Mouse (Mus musculus) monocyte, adult 2 months (primary cell): ENCODE measurements around the gene Entpd3.

Source experiments
- DNase-seq, 2 experiments: peaks; one replicate each; pipeline ENCODE4 v3.0.0; 2022; ENCODE audit warnings: low spot score in 2 of 2, low read depth in 1 of 2

The Entpd3 gene

GRCm38 (mm10) chr9:120539662-120540251, at the start of gene Entpd3:
Gene Entpd3, plus strand, starts transcription at chr9:120539818.
- no peak for DNase-seq

- DNase-seq, result no peak
Observed at GRCm38 (mm10) chr9:120491509-120491908, 48.1 kb upstream of the Entpd3 start.

GRCm38 (mm10) chr9:120492010-120492399, 47.6 kb upstream of the Entpd3 start, which contains the start of gene Eif1b:
Gene Eif1b, plus strand, starts transcription at chr9:120492232.
- no peak for DNase-seq

DNA sequence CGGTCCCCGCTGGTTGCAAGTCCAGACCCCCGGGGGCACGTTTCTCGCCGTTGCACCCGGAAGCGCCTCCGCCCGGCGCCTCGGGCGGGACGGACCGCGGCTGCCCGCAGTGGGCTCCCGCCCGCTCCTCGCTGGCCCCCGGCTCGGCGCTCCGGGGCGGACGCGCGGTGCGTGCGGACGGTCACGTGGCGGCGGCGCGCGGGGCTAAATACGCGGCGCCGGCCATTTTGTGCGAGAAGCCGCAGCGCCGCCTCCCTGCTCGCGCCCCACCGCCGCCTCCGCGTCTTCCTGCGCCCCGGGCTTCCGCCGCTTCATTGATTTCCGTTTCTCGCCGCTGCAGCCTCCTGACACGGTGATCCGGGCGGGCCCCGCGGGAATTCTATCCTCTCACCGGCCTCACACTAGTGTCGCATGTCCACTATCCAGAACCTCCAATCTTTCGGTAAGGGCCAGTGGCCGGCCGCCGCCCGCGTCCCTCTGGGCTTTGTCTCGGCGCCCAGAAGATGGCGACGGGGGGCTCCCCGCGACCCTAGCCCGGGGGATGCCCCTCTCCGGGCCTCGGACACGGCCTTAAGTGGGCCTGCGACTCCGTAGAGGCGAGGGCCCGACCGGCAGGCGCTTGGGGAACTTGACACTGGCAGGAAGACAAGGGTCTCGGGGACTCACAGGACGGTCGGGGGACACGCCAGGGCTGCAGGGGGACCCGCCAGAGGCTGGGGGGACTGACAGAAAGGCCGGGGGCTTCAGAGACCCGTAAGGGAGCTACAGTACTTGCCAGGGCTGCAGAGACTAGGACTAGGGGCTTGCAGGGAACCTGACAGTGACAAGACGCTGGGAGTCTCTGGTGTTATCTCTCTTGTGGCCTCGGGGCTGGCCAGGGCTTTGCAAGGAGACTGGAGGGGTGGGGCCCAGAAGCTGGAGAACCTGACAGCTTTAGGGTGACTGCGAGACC, 46.9 kb upstream of the Entpd3 start:
- peak in 1 of 2 experiments; percentile 49 for DNase-seq

DNA sequence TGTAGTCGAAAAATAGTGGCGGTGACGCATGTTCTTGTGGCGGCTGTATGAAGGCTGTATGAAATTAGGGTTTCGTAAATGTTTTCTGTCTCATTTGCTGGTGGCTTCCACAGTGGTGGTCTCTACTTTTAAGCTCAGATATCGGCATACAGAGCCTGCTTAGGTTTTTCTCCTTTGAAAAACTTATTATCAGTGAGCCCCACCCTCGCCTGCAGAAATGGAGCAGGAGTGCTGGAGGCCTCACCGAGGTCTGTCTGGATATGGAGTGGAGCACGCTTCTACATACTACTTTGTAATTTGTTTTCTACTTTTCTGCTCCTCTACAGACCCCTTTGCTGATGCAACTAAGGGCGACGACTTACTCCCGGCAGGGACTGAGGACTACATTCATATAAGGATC, 45.8 kb upstream of the Entpd3 start:
- DNase-seq, result no peak

DNA sequence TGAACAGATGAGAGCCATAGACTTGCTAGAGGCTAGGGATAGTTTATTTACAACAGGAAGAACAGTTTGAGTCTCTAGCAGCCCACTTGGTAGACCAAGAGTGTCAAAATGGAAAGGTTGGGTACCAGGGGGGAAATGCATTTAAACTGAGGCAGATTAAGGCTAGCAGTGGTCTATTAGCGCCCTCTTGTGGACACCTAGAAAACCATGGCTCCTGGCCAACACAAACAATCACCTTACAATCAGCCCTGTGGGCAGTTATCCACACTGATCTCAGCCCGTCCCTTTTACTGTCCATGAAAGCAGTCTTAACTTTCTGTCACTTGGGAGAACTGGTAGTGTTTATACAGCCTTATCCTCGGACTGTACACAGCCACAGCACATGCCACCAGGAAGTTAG, 42.9 kb upstream of the Entpd3 start:
- peak in 1 of 2 experiments; percentile 17 for DNase-seq

DNA sequence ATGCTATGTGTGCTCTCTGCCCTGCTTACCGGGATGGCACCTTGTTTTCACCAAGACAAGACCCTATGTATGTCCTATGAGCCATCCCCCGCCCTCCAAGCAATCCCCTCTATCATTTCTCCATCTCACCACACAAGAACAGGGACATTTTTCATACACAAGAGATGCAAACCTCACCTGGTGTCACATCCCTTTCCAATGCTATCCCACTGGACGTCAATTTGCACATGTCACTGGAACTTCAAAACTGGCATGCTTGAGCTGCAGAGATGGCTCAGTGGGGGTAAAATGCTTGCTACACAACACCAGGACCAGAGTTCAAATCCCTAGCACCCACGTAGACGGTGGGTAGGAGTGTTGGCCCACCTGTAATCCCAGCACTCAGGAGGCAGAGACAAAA, 41.6 kb upstream of the Entpd3 start:
- DNase-seq, result no peak

- DNase-seq, result no peak
Observed at GRCm38 (mm10) chr9:120501191-120501902, 38.3 kb upstream of the Entpd3 start.

GRCm38 (mm10) chr9:120502013-120502412, 37.6 kb upstream of the Entpd3 start:
- DNase-seq, result peak; percentile 18 to 56

DNA sequence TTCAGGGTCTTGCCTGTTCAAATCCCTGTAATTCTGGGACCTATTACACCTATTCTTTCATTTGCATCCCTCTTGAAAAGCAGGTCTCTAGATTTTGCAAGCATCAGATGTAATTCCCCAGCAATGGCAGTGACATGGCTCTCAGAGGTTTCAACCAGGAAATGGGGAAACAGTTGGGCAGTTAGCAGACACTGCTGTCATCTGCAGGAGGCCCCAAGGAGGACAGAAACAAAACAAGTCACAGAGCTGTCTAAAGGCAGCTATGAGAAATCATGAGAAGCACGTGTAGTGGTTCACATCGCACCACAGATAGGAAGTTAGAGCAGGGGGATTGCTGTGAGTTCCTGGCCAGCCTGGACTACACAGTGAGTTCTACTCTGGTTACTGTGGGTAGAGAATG, 35.2 kb upstream of the Entpd3 start:
- no peak for DNase-seq

DNA sequence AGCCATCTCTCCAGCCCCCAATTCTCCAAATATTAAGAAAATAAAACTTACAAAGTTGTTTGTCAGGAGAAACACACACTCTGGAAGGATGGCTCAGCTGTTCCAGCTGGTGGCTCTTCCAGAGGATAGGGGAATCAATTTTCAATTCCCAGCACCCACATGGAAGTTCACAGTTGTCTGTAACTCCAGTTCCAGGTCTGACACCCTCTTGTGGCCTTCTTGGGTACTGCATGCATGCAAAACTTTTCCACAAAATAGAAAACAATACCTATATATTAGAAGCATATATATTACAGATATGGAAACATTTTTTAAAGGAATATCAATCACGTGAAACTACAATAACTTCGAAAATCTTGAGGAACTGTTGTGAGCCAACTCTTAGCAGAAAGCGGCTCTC, 27.8 kb upstream of the Entpd3 start:
- DNase-seq, result no peak

- DNase-seq, result no peak
Observed at GRCm38 (mm10) chr9:120516720-120517119, 22.9 kb upstream of the Entpd3 start.

DNA sequence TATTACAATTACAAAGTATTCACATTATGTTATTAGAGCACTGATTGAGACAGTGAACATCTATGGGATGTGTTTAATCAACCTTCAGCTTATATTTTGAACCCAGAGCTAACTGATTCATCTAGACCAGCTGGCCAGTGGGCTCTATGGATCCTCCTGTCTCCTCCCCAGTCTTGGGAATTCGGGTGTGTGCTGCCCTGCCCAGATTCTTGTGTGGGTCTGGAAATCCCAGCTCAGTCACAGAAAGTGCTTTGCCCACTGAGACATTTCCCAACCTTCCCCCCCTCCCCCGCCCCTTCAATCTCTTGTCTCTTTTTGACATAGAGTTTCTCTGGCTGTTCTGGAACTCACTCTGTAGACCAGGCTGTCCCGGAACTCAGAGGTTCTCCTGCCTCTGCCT, 20.7 kb upstream of the Entpd3 start:
- no peak for DNase-seq

DNA sequence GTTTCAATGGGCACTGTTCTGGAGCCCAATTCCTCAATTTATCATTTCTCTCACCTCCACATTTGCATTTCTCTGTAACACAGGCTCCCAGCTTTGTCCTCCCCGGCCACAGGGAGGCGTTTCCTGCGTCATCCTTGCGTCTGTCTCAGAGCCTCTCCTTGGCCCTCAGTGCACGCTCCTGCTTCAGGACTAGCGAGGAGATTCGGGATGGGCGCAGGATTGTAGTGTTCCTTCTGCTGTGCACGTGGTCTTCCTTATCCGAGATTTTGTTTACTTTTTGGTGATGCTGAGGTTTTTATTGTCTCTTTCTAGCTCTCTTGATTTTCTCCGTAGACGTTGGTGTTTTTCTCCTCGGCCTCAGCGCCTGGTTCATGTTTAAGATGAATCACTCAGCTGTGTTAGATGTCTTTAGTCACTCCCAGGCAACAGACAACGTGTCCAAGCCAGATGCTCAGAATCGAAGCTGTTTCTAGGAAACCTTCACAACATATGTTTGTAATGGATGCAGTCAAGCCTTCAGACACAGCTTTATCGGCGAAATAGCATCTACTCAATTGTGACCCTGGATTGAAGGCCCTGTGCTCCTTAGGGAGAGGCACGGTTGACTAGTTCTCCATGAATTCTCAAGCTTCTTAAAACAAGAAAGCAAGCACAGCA, 20.0 kb upstream of the Entpd3 start:
- DNase-seq, result no peak

- no peak for DNase-seq
Observed at GRCm38 (mm10) chr9:120521161-120521560, 18.5 kb upstream of the Entpd3 start.

DNA sequence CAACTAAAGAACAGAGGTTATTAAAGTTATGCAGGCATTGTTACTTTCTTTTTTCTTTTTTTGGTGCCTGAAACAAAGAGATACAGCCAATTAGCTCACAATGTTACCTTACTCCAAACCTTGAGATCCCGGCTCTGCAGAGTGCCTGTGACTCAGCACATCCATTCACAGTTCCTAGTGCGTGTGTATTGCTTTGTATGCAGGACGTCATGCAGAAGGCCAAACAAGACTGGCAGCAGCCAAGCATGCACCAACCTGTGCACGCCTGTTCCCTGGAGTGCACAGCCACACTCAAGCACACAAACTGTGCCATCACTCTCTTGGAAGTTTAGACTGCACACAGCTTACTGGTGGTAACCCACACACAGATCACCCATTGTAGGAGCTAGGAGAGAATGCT, 12.3 kb upstream of the Entpd3 start:
- no peak for DNase-seq

- no peak for DNase-seq
Observed at GRCm38 (mm10) chr9:120527919-120528318, 11.7 kb upstream of the Entpd3 start.

- DNase-seq, result no peak
Observed at GRCm38 (mm10) chr9:120528815-120529510, 10.7 kb upstream of the Entpd3 start.

DNA sequence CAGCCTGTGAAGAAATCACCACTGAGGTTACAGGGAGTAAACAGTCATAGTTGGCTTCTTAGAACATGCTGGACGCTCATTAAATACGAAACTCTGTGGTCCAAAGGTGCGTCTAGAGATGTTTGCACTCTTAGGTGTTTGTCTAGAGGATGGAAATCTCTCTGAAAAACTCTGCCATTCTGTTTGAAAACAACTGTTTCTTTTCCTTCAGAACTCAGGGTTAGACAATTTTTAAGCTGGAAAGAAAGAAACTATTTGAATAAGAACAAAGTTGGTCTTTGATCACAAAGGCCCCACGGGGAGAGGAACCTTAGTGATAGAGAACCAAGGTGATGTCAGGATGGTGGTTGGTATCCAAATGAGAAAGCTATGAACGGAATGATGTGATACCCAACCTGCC, 9.1 kb upstream of the Entpd3 start:
- DNase-seq, result no peak

DNA sequence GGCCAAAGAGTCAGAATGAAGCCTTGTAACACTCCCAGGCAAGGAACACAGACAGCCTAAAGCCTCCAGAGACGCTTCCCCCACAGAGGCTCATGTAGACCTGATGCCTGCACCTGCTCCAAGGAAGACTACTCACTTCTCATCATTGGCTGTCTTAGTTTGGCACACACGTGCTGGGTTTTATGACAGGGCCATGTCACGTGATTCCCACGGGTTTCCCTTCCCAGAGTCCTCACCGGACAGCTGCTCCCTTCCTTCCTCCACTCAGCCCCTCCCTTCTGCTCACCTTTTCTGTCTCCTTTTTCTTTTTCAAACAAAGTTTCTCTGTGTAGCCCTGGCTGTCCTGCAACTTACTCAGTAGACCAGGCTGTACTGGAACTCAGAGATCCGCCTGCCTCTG, 7.6 kb upstream of the Entpd3 start:
- DNase-seq, result no peak

GRCm38 (mm10) chr9:120532691-120533090, 6.9 kb upstream of the Entpd3 start:
- DNase-seq, result no peak
